Mouse (Mus musculus) stomach, embryonic 14.5 days (tissue): ENCODE data around the gene Dixdc1. TPM values are rescaled to one million over a fixed set of nuclear protein-coding genes. Genes with fewer than 3 reads are reported as not detected.
A peak's percentile ranks its signal among the peaks of the same experiment; 100 is the strongest.
"Not testable (repeated sequence)": the region's sequence is repeated elsewhere in the genome, so short reads cannot be mapped to it uniquely, and the experiment has no call there.

Experiments
- ATAC-seq: fragments of 200-750 bp; cut with Nextera tagmentation; 2 replicates; pipeline ENCODE4 v1.8.0; 2017; ENCODE audit warnings: low read depth, moderate TSS enrichment; ENCODE audit not compliant: insufficient number of reproducible peaks, insufficient read depth, low FRiP score
- H3K27ac ChIP-seq: fragments of 300-500 bp; sonication (generic); 2 replicates; pipeline ENCODE4 v1.5.1; 2014; ENCODE audit warnings: mild to moderate bottlenecking, low read length, moderate library complexity, mixed read lengths
- H3K27me3 ChIP-seq: fragments of 300-500 bp; sonication (generic); 2 replicates; pipeline ENCODE4 v1.6.1; 2014; ENCODE audit warnings: low read length, control low read depth, mixed read lengths; ENCODE audit not compliant: control insufficient read depth, insufficient read depth
- H3K36me3 ChIP-seq: fragments of 300-500 bp; sonication (generic); 2 replicates; pipeline ENCODE4 v1.6.1; 2014; ENCODE audit warnings: mild to moderate bottlenecking, control low read depth, low read length, moderate library complexity, mixed read lengths; ENCODE audit not compliant: control insufficient read depth, insufficient read depth
- H3K4me1 ChIP-seq: fragments of 300-500 bp; sonication (generic); 2 replicates; pipeline ENCODE4 v1.6.1; 2014; ENCODE audit warnings: low read length, control low read depth, mixed read lengths; ENCODE audit not compliant: control insufficient read depth, insufficient read depth
- H3K4me2 ChIP-seq: fragments of 300-500 bp; sonication (generic); replicated peaks from 2 replicates; pipeline ENCODE4 v1.6.1; 2014; ENCODE audit warnings: low read depth, low read length, control low read depth
- H3K4me3 ChIP-seq: fragments of 300-500 bp; sonication (generic); 2 replicates; pipeline ENCODE4 v1.5.1; 2014; ENCODE audit warnings: low read depth, low read length, control low read depth
- H3K9ac ChIP-seq: fragments of 300-500 bp; sonication (generic); replicated peaks from 2 replicates; pipeline ENCODE4 v1.6.1; 2014; ENCODE audit warnings: low read depth, mild to moderate bottlenecking, control low read depth, low read length, moderate library complexity, mixed read lengths
- H3K9me3 ChIP-seq: fragments of 300-500 bp; sonication (generic); 2 replicates; pipeline ENCODE4 v1.6.1; 2016; ENCODE audit warnings: low read depth, low read length, control low read depth; ENCODE audit not compliant: control insufficient read depth
- WGBS: fragments of 180-500 bp; shearing (Covaris S2); extraction: QIAGEN DNeasy Blood & Tissue Kit; methylation state at CpG from one replicate; pipeline ENCODE4 v1.1.7; 2014; 5-methylcytosine and 5-hydroxymethylcytosine counted together
- polyA plus RNA-seq: library from polyadenylated mRNA; unstranded; fragments of >200 nt; fragmentation: Nextera tagmentation; extraction: Ambion mirVana; gene quantifications from 2 replicates; pipeline ENCODE4 v1.2.1, GENCODE M21; 2014

Gene Dixdc1
- polyA plus RNA-seq, 1 experiment from 2014 or later, result 12.7 TPM

- Histone ChIP-seq H3K27ac (no peak overlapping the region), H3K4me1 (no peaks in the 10 kb centered on the region), H3K27me3 (no peaks in the 10 kb centered on the region), H3K9ac (no peak overlapping the region), H3K4me3 (no peak overlapping the region), H3K4me2 (no peak overlapping the region), H3K36me3 (peaks cover 15% of the 10 kb centered on the region), H3K9me3 (no peaks in the 10 kb centered on the region)
- 83% methylated on average over 6 of the region's 6 CpGs for WGBS
- no peak for ATAC-seq
These were observed 107.2 kb downstream of the Dixdc1 start for GRCm38 (mm10) chr9:50632016-50632688.

GRCm38 (mm10) chr9:50630903-50631302 is 108.4 kb downstream of the Dixdc1 start:
- not testable (repeated sequence) for ATAC-seq, H3K4me2 ChIP-seq, H3K4me1 ChIP-seq, H3K27me3 ChIP-seq, H3K27ac ChIP-seq, H3K9me3 ChIP-seq, H3K9ac ChIP-seq, H3K4me3 ChIP-seq
- WGBS, result 90% methylated on average over 6 of the region's 8 CpGs
- H3K36me3 ChIP-seq, result peaks cover 11% of the 10 kb centered on the region

GRCm38 (mm10) chr9:50617794-50618330 is 121.5 kb downstream of the Dixdc1 start:
- H3K36me3 ChIP-seq, result peaks cover 19% of the 10 kb centered on the region
- no peaks in the 10 kb centered on the region for H3K27me3 ChIP-seq
- no peak overlapping the region for H3K27ac ChIP-seq
- H3K4me2 ChIP-seq, result peak overlapping the region; percentile 72
- 0 out of 2 replicates have a peak, but pooled peaks cover 7% of the 10 kb centered on the region for H3K4me1 ChIP-seq
- H3K9me3 ChIP-seq, result no peaks in the 10 kb centered on the region
- 60% methylated on average over 9 of the region's 9 CpGs for WGBS
- ATAC-seq, result no peak
- H3K4me3 ChIP-seq, result peak overlapping the region; percentile 97
- H3K9ac ChIP-seq, result 0 out of 2 replicates have a peak overlapping the region, but pooled peaks have one; percentile 92

GRCm38 (mm10) chr9:50616766-50617603 is 122.3 kb downstream of the Dixdc1 start, which contains the start of the genes Pih1d2 and Nkapd1:
TSS of gene Pih1d2 (plus strand) at chr9:50617321.
TSS of gene Nkapd1 (minus strand) at chr9:50617464.
- H3K4me1 ChIP-seq, result 0 out of 2 replicates have a peak, but pooled peaks cover 7% of the 10 kb centered on the region
- under 1% methylated on average over 73 of the region's 81 CpGs for WGBS
- H3K4me3 ChIP-seq, result peak within 1 kb of the TSS; percentile 97
- peak; percentile 91 for ATAC-seq
- H3K36me3 ChIP-seq, result peaks cover 22% of the 10 kb centered on the region
- no peaks in the 10 kb centered on the region for H3K27me3 ChIP-seq
- H3K4me2 ChIP-seq, result peak within 1 kb of the TSS; percentile 72
- H3K27ac ChIP-seq, result peak within 1 kb of the TSS; percentile 97
- H3K9me3 ChIP-seq, result no peaks in the 10 kb centered on the region
- peak within 1 kb of the TSS; percentile 92 for H3K9ac ChIP-seq

- Histone ChIP-seq H3K4me1 (0 out of 2 replicates have a peak, but pooled peaks cover 7% of the 10 kb centered on the region), H3K9ac (peak overlapping the region; percentile 92), H3K4me2 (peak overlapping the region; percentile 72), H3K36me3 (peaks cover 29% of the 10 kb centered on the region), H3K9me3 (no peaks in the 10 kb centered on the region), H3K27ac (peak overlapping the region; percentile 97), H3K27me3 (no peaks in the 10 kb centered on the region), H3K4me3 (peak overlapping the region; percentile 97)
- ATAC-seq, result no peak
- 33% methylated on average over 11 of the region's 11 CpGs for WGBS
These were observed 123.2 kb downstream of the Dixdc1 start for GRCm38 (mm10) chr9:50616161-50616560.

Other genes with a start within 250 kb of the Dixdc1 start
- gene Plet1, start 245.0 kb downstream of the Dixdc1 start, polyA plus RNA-seq, result 2.4 and 4.8 TPM in 2 replicates
- gene Pts, start 210.8 kb downstream of the Dixdc1 start, polyA plus RNA-seq, result 96.7 and 99.4 TPM in 2 replicates
- gene Il18, start 184.7 kb downstream of the Dixdc1 start, polyA plus RNA-seq, result 7.9 and 9.1 TPM in 2 replicates
- gene Bco2, start 184.3 kb downstream of the Dixdc1 start, polyA plus RNA-seq, result 0.26 and 0.42 TPM in 2 replicates
- not detected in 2 replicates for gene Tex12, start 178.2 kb downstream of the Dixdc1 start, polyA plus RNA-seq
- 295 and 307 TPM in 2 replicates for gene Sdhd, start 135.7 kb downstream of the Dixdc1 start, polyA plus RNA-seq
- 272 and 288 TPM in 2 replicates for gene Timm8b, start 135.6 kb downstream of the Dixdc1 start, polyA plus RNA-seq
- 4.7 and 5.4 TPM in 2 replicates for gene Pih1d2, start 122.2 kb downstream of the Dixdc1 start, polyA plus RNA-seq
- 26.2 and 29.5 TPM in 2 replicates for gene Nkapd1, start 122.1 kb downstream of the Dixdc1 start, polyA plus RNA-seq
- gene Dlat, start 79.7 kb downstream of the Dixdc1 start, polyA plus RNA-seq, result 47.9 and 51.5 TPM in 2 replicates
- gene 2310030G06Rik, start 7.0 kb upstream of the Dixdc1 start, polyA plus RNA-seq, result 12.3 and 13.0 TPM in 2 replicates
- gene Cryab, start 11.8 kb upstream of the Dixdc1 start, polyA plus RNA-seq, result 43.7 and 47.9 TPM in 2 replicates
- 1.5 and 3.2 TPM in 2 replicates for gene Hspb2, start 12.8 kb upstream of the Dixdc1 start, polyA plus RNA-seq
- gene Fdxacb1, start 28.7 kb upstream of the Dixdc1 start, polyA plus RNA-seq, result 13.7 and 14.0 TPM in 2 replicates
- gene Alg9, start 35.5 kb upstream of the Dixdc1 start, polyA plus RNA-seq, result 38.9 and 46.1 TPM in 2 replicates
- 34.4 and 37.8 TPM in 2 replicates for gene 1110032A03Rik, start 36.0 kb upstream of the Dixdc1 start, polyA plus RNA-seq
- gene Ppp2r1b, start 105.8 kb upstream of the Dixdc1 start, polyA plus RNA-seq, result 73.1 and 77.7 TPM in 2 replicates